Comparison of ENCODE assay signal across 9 mouse cellular contexts in the genomic region with DNA sequence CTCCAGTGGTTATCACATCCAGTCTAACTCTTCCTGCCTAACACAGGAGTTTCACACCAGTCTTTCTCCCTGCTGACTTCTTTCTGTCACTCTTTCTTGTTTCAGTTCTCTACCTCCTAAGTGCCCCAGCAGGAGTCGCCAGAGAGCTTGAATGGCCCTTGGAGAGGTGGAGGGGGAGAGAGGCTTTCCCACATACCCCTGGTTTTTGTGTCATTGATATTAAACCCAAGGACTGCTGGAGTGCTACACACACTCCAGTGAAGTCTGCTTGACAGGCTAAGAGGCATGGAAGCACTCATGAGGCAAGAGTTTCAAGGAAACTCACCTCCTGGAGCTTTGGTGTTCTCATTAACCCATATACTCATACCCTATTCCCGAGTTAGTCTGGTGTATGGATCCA. TPM values are rescaled to one million over a fixed set of nuclear protein-coding genes. Genes with fewer than 3 reads are reported as not detected.
DNase-seq lines count a peak whose midpoint lies in the region.
"Had no signal": no experiment of that assay in that cellular context is flagged by ENCODE, and none has a peak within 500 bp of the region (broad histone marks: within the 10 kb centered on the region; RNA-seq: fewer than 3 reads in every experiment).

No protein-coding gene starts in this region.

- peak; percentile 23 to 53 for DNase-seq in spleen, adult 18-20 months
- no peak for DNase-seq in spleen, adult 12 weeks (ENCODE audit: low spot score)
- DNase-seq in adipocyte (ENCODE audit: low spot score) = peak; percentile 39
- peak; percentile 64 for DNase-seq in lung, postnatal 14 days
- DNase-seq in testis, postnatal 14 days (ENCODE audit: low spot score) = no peak
- no peak for DNase-seq in frontal cortex, postnatal 10 days (ENCODE audit: low spot score in 2 of 2)
- DNase-seq in adrenal gland, adult 2 months = no peak
- DNase-seq: cerebellum, adult 2 months; right cerebral cortex, postnatal 14 days had no signal

RNA-seq across cellular contexts. Expression of a gene that starts 16.0 kb away (rescaled TPM):
- 1 to 10 TPM; 6.3 to 7.2 TPM for total RNA-seq in adrenal gland, adult 2 months (2021)
- polyA plus RNA-seq in adrenal gland, adult 2 months (2012; rRNA removed) = 1.2 and 1.3 TPM in 2 replicates

Comparison
In these comparisons a context has a peak if more than half of its experiments do, and no peak if none do; other contexts are left out.
1. DNase-seq: peak in spleen, adult 18-20 months (2 of 2), adipocyte (single experiment) and lung, postnatal 14 days (single experiment); none in spleen, adult 12 weeks (single experiment), testis, postnatal 14 days (single experiment), frontal cortex, postnatal 10 days (0 of 2) and adrenal gland, adult 2 months (single experiment).